Mouse (Mus musculus): ENCODE results near the gene E4f1. TPM values are rescaled to one million over a fixed set of nuclear protein-coding genes. Genes with fewer than 3 reads are reported as not detected.
A peak's percentile ranks its signal among the peaks of the same experiment; 100 is the strongest.

The E4f1 gene
- total RNA-seq, 2 experiments from 2014 or later, result 19.0 to 25.2 TPM

DNA sequence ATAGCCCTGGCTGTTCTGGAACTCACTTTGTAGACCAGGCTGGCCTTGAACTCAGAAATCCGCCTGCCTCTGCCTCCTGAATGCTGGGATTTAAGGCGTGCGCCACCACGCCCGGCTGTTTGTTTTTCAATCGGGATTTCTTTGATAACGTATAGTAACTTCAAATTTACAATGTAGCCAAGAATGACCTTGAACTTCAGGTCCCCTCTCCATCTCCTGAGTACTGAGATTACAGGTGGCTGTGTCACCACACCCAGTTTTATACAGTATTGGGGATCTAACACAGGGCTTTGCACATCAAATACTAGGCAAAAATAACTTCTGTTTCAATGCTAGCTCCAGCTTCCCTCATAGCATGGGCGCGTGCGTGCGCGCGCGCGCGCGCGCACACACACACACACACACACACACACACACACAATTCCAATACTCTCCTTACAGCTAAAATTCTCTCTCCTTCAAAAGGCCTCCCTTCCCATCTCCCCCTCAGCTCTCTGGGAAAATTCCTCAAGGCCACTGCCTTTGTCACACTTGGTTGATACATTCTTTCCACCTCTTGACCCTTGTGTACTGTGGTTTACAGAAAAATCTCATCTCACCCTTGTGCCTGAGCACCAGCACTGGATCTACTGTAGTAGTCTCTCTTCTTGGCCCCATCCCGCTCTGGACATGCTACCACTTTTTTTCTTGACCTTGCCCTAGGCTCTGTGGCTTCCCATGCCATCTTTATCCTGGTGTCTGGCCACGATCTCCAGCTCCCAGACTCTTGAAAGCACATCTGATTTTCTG lies 11.1 kb upstream of the E4f1 start:
- no peak for DNase-seq

DNA sequence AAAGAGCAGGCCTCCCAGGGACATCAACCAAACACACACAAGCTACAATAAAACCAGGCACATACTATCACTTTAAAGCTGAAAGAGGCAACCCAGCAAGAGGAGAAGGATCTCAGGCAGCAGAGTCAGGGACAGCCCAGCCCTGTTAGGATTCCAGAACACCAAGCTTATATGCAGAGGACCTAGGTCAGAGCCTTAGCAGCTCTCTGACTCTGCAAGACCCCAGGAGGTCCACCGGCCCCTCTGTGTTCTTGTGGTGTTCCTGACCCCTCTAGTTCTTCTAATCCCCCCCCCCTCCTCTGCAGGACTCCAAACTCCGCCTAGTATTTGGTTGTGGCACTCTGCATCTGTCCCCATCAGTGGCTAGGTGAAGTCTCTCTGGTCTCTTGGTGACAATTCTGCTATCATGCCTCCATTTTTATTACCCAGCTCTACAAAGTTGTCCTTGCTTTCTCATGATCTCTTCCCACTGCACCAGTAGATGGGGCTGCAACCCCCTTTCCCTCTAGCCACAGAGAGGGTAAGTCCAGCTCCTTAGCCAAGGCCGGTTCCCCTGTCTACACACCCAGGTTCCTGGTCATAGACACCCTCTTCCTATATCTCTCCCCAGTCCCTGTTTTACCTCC lies 10.2 kb upstream of the E4f1 start:
- no peak for DNase-seq

DNA sequence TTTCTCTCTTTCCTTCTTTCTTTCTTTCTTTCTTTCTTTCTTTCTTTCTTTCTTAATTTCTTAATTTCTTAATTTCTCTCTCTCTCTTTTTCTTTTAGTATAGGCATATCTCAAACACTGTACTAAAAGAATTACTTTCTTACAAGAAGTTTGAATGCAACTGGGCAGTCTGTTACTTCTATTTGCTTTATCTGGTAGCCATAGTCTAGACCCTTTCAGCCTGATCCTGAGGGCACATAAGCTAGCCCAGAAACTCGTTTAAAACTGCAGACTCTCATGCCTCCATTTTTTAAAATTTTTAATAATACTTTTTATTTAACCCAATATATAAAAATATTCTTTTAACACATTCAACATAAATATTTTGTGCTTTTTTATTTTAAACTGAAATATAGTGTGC lies 9.3 kb upstream of the E4f1 start:
- no peak for DNase-seq

DNA sequence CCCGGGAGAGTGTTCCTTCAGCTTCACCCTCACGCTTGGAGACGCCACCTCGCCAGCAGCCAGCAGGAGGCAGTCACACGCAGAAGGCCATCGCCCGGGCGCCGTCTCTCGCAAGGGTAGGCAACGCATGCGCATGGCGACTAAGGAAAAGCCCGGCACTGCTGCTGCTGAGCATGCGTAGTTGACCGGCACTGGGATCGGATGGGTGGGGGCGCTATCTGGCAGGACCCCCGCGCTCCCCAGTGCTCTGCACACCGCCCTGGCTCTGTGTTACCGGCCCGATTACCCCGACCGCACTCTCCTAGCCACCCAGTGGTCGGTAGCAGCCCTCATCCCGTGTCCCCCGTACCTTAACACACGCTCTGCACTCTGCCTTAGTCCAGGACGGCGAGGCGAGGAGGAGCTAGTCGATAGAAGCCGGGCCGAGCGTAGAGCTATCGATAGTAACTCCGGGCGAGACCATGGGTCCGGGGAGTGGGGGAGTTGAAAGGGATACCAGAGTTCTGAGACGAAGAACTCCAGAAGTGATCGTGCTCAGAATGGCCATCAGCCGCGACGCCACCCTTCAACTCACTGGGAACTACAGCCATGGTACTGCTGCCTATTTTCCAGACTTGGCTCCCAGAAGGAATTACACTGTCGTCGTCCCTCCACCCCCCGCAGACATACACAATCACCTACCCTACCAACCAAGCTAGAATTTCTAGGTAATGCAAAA lies 8.7 kb upstream of the E4f1 start, which contains the start of gene Mlst8:
TSS of gene Mlst8 (minus strand) at position 416 of the 718 bp plus-strand sequence.
- peak; percentile 98 for DNase-seq

DNA sequence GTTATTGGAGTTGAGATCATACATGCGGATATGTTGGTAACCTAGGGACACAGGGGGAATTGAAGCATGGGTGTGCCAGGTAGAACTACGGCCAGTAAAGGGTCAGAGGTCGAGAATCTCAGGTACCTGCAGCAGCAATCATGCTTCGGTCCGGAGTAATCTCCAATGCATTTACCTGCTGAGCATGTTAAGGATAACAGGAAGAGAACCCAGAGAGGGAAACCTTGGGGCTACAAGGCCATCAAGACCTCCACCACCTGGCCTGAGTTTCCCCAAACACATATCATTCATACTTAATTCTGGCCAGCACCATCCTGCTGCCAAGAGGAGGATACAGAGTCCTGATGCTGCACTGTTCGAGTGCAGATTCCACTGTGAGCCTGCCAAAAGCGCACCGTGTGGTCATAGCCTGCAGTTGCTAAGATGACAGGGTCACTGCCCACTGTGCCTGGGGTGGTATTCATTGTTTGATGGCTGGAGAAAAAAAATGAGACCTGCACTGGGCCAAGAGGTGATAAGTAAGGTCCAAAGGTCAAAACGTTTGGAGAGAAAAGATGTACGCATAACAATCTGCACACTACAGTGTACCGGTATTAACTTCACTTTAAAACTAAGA lies 8.0 kb upstream of the E4f1 start:
- DNase-seq, result no peak

GRCm38 (mm10) chr17:24477053-24477984 lies 7.2 kb upstream of the E4f1 start:
- no peak for DNase-seq

GRCm38 (mm10) chr17:24476022-24476776 lies 6.1 kb upstream of the E4f1 start:
- no peak for DNase-seq

GRCm38 (mm10) chr17:24475586-24475985 lies 5.5 kb upstream of the E4f1 start:
- DNase-seq, result no peak

DNA sequence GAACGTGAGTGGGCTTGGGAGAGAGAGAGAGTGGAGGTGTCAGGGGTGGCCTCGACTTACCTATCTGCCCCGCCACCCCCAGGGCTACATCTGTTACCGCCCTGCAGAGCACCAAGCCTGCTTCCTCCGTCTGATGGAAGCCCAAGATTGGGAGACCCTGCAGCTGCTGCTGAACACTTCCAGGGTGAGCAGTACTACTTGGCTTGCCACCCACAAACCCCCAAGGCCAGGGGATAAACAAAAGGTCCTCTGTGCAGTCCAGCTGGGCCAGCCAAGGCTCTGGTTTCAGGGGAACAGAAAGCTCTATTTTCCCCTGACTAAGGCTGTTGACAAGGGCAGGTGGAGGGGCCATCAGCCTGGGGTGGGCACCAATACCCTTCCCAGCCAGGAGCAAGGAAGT lies 4.4 kb upstream of the E4f1 start:
- DNase-seq, result peak; percentile 37

DNA sequence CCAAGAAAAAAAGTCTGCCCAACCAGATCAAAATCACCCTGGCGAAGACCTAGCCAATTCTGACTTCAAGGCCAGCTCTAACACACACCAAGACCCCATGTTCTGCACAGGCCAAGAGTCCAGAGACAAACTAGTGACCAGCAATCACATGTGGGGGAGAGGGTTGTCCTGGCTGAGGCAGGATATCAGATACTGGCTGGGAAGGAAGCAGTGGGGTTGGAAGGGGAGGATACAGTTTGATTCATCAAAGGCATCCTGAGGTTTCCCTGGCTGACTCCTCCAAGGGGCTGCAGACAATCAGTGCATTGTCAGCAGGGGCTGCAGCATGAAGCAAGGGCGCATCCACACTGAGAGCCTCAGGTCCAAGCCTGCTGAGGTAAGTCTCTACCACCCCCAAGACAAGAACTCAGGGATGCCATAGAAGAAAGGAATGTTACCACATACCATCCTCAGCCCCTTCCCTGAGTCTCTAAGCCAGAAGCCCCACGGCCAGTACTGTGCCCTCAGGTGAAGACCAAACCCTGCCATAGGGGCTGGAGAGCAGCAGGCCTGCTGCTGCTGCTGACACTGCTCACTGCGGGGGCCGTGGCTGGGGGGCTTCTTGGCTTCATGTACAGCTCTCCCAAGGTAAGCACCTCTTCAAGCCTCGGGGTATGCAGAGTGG lies 3.6 kb upstream of the E4f1 start, which contains the start of gene Bricd5:
TSS of gene Bricd5 (plus strand) at position 273 of the 664 bp plus-strand sequence.
- no peak for DNase-seq

DNA sequence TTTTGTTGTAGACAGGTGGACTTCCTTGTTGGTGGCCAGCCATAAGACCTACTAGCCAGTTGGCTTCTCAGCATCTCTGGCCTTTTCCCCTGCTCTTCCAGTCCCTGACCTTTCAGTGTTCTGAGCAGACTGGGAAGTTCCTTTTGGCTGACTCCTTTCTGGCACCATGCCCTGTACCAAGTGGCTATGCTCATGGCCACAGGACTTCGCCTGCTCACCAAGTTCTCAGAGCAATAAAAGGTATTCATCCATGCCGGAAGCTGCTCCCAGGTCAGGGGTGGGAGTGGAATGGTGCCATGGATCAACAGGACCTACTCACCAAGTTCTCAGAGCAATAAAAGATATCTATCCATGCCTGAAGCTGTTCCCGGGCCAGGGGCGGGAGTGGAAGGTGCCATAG lies 2.4 kb upstream of the E4f1 start:
- peak; percentile 84 for DNase-seq

- DNase-seq, result peak; percentile 59
These were observed 801 bp upstream of the E4f1 start for GRCm38 (mm10) chr17:24470701-24471527.

DNA sequence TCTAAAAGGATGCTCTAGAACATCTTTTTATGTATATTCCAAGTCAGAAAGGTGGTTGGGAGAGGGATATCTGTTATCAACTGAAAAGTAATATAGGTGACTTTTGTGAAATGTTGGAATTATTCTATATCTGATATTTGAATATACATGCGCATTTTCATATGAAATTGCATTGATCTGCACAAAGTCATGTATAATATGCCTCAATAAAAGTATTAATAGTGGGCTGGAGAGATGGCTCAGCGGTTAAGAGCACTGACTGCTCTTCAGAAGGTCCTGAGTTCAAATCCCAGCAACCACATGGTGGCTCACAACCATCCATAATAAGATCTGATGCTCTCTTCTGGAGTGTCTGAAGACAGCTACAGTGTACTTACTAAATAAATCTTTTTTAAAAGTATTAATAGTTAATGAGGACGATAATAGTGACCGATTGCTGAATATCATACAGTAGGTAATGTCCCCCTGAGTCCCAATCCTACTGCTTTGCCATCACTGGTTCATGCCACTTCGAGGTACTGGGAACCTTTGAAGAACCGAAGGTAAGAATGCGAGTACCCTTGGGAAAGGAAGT lies 690 bp downstream of the E4f1 start:
- no peak for DNase-seq

- DNase-seq, result no peak
These were observed 1.4 kb downstream of the E4f1 start for GRCm38 (mm10) chr17:24468636-24469246.

GRCm38 (mm10) chr17:24463374-24464133 lies 6.6 kb downstream of the E4f1 start:
- no peak for DNase-seq

GRCm38 (mm10) chr17:24462932-24463331 lies 7.2 kb downstream of the E4f1 start:
- DNase-seq, result no peak

GRCm38 (mm10) chr17:24461580-24461979 lies 8.5 kb downstream of the E4f1 start:
- DNase-seq, result no peak
